Mouse (Mus musculus) olfactory bulb, adult 2 months (tissue): Measurements from ENCODE around the gene Ptk7. TPM values are rescaled to one million over a fixed set of nuclear protein-coding genes. Genes with fewer than 3 reads are reported as not detected.

ENCODE experiments used
- H3K27ac ChIP-seq: fragments of 200-500 bp; 2 replicates; pipeline ENCODE4 v1.5.1; 2012; ENCODE audit warnings: low read depth, low read length; ENCODE audit not compliant: insufficient read depth
- H3K4me1 ChIP-seq: fragments of 200-500 bp; 2 replicates; pipeline ENCODE4 v1.6.1; 2012; ENCODE audit warnings: low read length; ENCODE audit not compliant: control insufficient read depth, insufficient read depth
- H3K4me3 ChIP-seq: fragments of 200-500 bp; 2 replicates; pipeline ENCODE4 v1.5.1; 2012; ENCODE audit warnings: mild to moderate bottlenecking, low read depth, low read length, moderate library complexity; ENCODE audit not compliant: insufficient read depth
- CTCF ChIP-seq: fragments of 200-500 bp; IDR thresholded peaks from 2 replicates; pipeline ENCODE4 v1.5.1; 2012; ENCODE audit warnings: low read depth, mild to moderate bottlenecking, low read length, moderate library complexity; ENCODE audit not compliant: insufficient read depth
- POLR2A ChIP-seq: fragments of 200-500 bp; IDR thresholded peaks from 2 replicates; pipeline ENCODE4 v1.6.1; 2012; ENCODE audit warnings: mild to moderate bottlenecking, low read depth, low read length, moderate library complexity; ENCODE audit not compliant: insufficient read depth
- WGBS: fragments of 180-500 bp; shearing (Covaris S2); methylation state at CpG from one replicate; pipeline ENCODE4 v1.1.7; 2018; 5-methylcytosine and 5-hydroxymethylcytosine counted together
- polyA plus RNA-seq: library from polyadenylated mRNA; stranded (reverse); fragments of >200 nt; gene quantifications from 2 replicates; pipeline ENCODE4 v1.2.4, GENCODE M21; 2012; ENCODE audit warnings: low replicate concordance; ENCODE audit not compliant: missing spikeins, insufficient read depth, insufficient read length

Ptk7 gene
- polyA plus RNA-seq, 1 experiment, result not detected

DNA sequence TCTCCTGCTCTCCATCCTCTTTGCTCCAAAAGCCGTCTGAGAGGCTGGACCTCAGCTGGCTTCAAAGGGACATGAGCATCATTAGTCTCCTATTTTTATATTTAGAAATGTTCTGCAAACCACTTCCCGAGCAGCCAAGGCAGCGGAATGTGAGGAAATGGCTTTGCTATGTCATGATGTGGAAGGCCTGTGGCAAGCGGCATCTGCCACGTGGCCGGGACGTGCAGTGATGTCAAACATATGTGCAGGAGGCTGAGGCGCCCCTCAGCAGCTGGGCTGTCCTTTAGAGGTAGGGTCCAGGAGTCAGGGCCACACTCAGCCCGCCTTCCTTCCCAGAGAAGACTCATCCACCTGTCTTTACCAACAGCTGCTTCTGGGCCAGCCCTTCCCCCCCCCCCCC is 27.1 kb downstream of the Ptk7 start:
- no peak overlapping the region for H3K4me3 ChIP-seq

DNA sequence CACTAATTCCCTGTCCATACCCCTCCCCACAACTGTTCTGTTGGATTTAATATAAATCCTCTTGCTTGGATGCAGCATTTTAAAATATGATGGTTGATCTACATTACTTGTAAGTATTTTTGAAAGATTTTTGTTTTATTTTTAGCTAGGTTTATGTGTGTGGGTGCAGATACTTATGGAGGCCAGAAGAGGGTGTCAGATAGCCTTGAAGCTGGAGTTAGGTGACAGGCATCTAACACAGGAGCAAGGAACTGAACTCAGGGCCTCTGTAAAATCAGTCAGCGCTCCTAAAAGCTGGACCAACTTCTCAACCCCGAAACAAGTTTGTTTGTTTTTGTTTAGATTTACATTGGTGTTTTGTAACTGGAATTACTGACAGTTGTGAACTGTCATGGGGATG is 28.7 kb downstream of the Ptk7 start:
- TF ChIP-seq CTCF (no peak), POLR2A (no peak)
- Histone ChIP-seq H3K4me1 (no peaks in the 10 kb centered on the region; the same call in 1 of the 2 replicates), H3K27ac (no peak overlapping the region), H3K4me3 (no peak overlapping the region)
- 93% methylated on average over 2 of the region's 2 CpGs for WGBS

More for the DNA sequence above, 27.1 kb downstream of the Ptk7 start:
- H3K27ac ChIP-seq, result no peak overlapping the region
- H3K4me1 ChIP-seq, result peaks cover under 1% of the 10 kb centered on the region; the same call in 1 of the 2 replicates
- TF ChIP-seq CTCF, result no peak
- no peak for TF ChIP-seq POLR2A
- WGBS, result 85% methylated on average over 9 of the region's 9 CpGs

DNA sequence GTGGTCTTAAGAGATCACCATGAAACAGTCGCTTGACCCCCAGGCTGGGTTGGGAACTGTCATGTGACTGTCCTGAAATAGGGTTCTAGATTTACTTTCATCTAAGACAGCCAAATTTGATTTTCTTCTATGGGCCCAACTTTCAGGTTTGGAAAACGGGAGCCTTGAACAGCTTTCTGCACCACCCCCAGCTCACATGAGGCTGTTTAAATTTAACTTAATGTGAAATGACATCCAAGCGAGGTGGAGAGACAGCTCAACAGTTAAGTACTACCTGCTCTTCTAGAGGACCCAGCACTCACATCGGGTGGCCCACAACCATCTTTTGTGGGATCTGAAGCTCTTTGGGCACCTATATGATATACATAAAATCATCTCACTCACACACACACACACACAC is 30.3 kb downstream of the Ptk7 start:
- Histone ChIP-seq H3K4me1 (peaks cover 6% of the 10 kb centered on the region), H3K27ac (no peak overlapping the region), H3K4me3 (no peak overlapping the region)
- WGBS, result 90% methylated on average over 4 of the region's 4 CpGs
- TF ChIP-seq POLR2A, result no peak
- TF ChIP-seq CTCF, result no peak

DNA sequence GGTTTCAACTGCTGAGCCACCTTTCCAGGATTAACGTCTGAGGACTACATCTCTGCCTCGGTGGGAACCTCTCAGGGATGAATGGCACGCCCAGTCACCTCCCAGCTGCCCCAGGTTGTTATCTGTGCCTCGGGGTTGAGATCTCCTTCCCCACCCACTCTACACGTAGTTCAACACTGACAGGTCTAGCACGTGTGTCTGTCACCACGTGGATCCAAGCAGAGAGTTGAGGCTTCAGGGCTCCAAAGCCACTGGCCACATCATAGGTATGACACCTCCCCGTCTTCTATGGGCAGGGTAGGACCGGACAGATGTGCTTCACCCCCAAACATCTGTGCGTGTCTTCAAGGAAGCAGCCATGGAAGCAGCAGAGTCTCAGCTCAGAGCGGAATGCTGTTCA is 31.3 kb downstream of the Ptk7 start:
- H3K4me3 ChIP-seq, result no peak overlapping the region
- no peak overlapping the region for H3K27ac ChIP-seq
- WGBS, result 94% methylated on average over 11 of the region's 11 CpGs
- peaks cover 6% of the 10 kb centered on the region for H3K4me1 ChIP-seq
- no peak for TF ChIP-seq CTCF
- no peak for TF ChIP-seq POLR2A

DNA sequence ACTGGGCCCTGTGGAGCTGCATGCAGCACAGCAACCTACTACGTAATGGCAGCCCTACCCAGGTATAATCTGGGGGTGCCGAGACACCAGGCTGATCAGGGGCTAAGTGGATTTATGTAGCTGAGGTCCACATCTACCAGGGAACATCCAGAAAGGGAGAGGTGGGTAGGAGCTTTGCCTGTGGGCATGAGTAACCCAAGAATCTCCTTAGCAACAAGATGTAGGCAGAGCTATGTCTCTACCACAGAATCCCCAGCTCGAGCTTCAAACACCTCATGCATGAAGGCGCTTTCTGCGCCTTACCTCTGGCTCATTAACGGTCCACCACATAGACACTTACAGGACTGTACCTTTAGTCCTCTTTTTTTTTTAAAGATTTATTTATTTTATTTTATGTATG is 34.0 kb downstream of the Ptk7 start:
- H3K4me1 ChIP-seq, result peaks cover 6% of the 10 kb centered on the region
- no peak overlapping the region for H3K4me3 ChIP-seq
- WGBS, result 66% methylated on average over 6 of the region's 6 CpGs
- no peak overlapping the region for H3K27ac ChIP-seq
- TF ChIP-seq POLR2A (no peak), CTCF (no peak)

DNA sequence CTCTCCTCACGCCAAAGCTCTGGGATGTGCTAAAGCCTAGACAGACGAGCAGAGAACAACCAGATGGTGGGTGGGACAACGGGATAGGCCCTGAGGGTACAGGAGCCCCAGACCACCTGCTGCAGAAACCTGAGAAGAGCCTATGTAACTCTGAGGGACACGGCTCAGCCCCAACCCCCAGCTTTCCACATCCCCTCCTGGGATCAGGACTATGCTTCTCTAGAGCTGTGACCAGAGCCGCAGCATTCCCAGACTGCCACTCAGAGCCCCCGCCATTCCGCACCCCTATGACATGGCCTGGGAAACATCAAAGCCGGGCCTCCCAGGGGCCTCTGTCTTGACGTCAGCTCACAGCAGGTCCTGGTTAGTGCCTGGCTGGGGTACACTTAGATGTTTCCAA is 34.7 kb downstream of the Ptk7 start:
- no peak for TF ChIP-seq POLR2A
- no peak for TF ChIP-seq CTCF
- Histone ChIP-seq H3K4me3 (no peak overlapping the region), H3K4me1 (peaks cover 6% of the 10 kb centered on the region), H3K27ac (no peak overlapping the region)
- 80% methylated on average over 9 of the region's 9 CpGs for WGBS

GRCm38 (mm10) chr17:46593124-46593523 is 36.2 kb downstream of the Ptk7 start:
- Histone ChIP-seq H3K4me1 (peaks cover 6% of the 10 kb centered on the region), H3K27ac (no peak overlapping the region), H3K4me3 (no peak overlapping the region)
- TF ChIP-seq POLR2A, result no peak
- TF ChIP-seq CTCF, result no peak
- 82% methylated on average over 4 of the region's 4 CpGs for WGBS

DNA sequence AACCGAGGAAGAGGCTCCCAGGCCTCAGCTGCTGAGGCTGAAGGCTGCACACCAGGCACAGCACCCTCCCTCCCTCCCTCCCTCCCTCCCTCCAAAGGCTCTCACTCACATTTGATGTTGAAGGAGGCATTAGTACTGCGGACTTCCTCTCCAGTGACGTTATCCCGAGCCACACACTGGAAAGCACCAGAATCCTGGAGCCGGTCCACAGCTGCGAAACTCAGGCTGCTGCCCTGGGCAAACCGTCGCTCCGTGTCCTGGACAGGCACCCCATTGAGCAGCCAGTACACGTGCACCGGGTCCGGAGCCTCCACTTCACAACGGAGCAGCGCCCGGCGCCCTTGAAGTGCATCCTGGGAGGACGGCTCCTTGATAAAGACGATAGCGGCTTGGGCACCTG is 37.9 kb downstream of the Ptk7 start:
- Histone ChIP-seq H3K4me3 (no peak overlapping the region), H3K27ac (no peak overlapping the region), H3K4me1 (peaks cover 6% of the 10 kb centered on the region)
- 80% methylated on average over 19 of the region's 19 CpGs for WGBS
- TF ChIP-seq POLR2A (no peak), CTCF (no peak)

DNA sequence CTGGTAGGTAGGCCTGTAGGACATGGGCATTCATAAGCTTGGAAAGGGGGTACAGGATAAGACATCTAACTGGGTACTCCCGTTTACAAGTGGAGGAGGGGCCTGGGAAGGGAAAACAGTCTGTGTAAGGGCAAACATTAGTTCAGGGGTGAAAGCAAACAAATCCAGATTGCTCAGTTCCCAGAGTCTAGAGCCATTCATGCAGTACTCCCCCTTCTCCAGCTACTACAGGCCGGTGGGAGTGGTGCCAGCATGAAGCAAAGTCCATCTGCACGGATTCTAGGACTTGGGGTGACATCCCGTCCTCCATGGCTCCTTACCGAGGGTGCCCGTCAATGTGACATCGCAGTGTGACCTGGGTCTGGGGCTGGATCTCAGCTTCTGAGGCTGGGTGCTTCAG is 38.9 kb downstream of the Ptk7 start:
- H3K4me1 ChIP-seq, result peaks cover 6% of the 10 kb centered on the region
- H3K27ac ChIP-seq, result no peak overlapping the region
- no peak overlapping the region for H3K4me3 ChIP-seq
- WGBS, result 95% methylated on average over 7 of the region's 7 CpGs
- TF ChIP-seq POLR2A (no peak), CTCF (no peak)
